Mouse (Mus musculus): Measurements from ENCODE around the gene Mapk1. TPM values are rescaled to one million over a fixed set of nuclear protein-coding genes. Genes with fewer than 3 reads are reported as not detected.

Gene Mapk1
- total RNA-seq, 2 experiments from 2014 or later, result 448 to 457 TPM

- no peak for DNase-seq (ENCODE audit: low spot score in 2 of 2)
Measured at GRCm38 (mm10) chr16:17078101-17078500, 94.9 kb downstream of the Mapk1 start.

GRCm38 (mm10) chr16:17082121-17082792 lies 99.1 kb downstream of the Mapk1 start:
- no peak for DNase-seq (ENCODE audit: low spot score in 2 of 2)

GRCm38 (mm10) chr16:17085636-17086035 lies 102.5 kb downstream of the Mapk1 start:
- DNase-seq (ENCODE audit: low spot score in 2 of 2), result no peak

DNA sequence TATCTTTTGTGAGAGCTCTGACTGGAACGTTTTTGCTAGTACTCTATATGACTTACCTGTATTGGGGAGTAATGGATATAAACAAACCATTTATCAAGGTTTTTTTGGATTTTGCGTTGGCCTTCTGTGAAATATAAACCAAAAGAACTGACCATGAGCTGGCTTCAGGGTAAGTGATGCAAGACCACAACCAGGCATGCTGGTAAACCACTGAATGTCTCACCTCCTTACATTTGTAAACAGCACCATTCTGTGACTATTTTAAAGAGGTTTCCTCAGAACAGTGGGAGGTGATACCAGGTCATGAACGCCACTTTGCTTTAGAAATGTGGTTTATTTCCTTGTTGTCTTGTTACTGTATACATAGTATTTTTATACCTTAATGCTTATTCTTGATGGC lies 103.1 kb downstream of the Mapk1 start:
- DNase-seq (ENCODE audit: low spot score in 2 of 2), result no peak

DNA sequence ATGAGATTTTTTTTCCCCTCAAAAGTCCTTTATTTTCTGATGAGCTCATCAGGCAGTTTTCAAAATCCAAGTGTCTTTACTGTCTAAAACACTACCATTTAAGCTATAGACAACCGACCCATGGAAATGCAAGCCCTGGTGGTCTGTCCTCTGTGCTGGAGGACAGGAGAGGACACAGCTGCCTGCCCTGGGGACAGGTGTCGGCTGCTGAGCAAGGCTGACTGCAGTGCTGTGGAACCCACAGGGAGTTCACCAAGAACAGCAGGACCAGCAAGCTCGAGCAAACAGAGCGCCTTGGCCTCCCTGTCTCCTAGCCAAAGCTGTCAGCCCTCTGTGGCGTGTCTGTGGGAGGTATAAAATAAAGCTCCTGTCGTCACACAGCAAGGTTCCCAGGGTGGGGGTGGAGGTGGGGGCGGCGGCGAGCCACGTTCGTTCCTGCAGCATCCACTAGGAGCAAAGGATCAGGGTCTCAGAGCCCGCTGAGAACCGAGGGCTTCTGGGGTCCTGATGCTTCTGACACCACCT lies 103.5 kb downstream of the Mapk1 start:
- DNase-seq (ENCODE audit: low spot score in 2 of 2), result peak in 1 of 2 experiments; percentile 58

GRCm38 (mm10) chr16:17088346-17088745 lies 105.2 kb downstream of the Mapk1 start:
- no peak for DNase-seq (ENCODE audit: low spot score in 2 of 2)

DNA sequence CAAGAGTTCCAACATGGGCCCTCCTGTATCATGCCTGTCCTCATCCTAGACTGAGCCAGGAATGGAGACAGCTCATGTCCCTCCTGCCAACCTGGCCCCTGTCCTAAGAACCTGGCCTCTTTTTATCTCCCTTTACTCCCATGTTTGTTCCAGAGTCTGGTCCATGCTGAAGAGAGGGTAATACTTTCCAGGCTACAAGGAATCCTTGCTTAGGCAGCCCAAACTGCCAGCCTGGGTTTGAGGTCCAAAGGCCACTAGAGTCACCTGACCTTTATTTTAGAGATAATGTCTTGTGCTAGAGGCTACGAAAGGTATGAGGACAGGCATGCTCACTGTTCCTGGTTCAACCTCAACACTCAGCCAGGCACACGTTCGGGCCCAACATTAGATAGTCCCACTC lies 113.8 kb downstream of the Mapk1 start:
- DNase-seq (ENCODE audit: low spot score in 2 of 2), result no peak

Other genes with a start within 250 kb of the Mapk1 start
- 1 to 10 TPM; 7.3 to 8.2 TPM for gene Spag6l, start 153.9 kb upstream of the Mapk1 start, total RNA-seq (2021)
- gene Igll1, start 119.4 kb upstream of the Mapk1 start, total RNA-seq (2021), result not detected
- gene Top3b, start 112.6 kb upstream of the Mapk1 start, total RNA-seq (2021), result 10 to 100 TPM; 60.3 to 60.4 TPM
- not detected for gene Vpreb1, start 112.5 kb upstream of the Mapk1 start, total RNA-seq (2021)
- 10 to 100 TPM; 49.2 to 56.0 TPM for gene Ppm1f, start 86.9 kb upstream of the Mapk1 start, total RNA-seq (2021)
- gene Ypel1, start 86.3 kb downstream of the Mapk1 start, total RNA-seq (2021), result 10 to 100 TPM; 30.8 to 40.4 TPM
- gene Ppil2, start 127.9 kb downstream of the Mapk1 start, total RNA-seq (2021), result 10 to 100 TPM; 83.6 to 84.8 TPM
- 1 to 10 TPM; 2.4 to 3.9 TPM for gene 2610318N02Rik, start 141.8 kb downstream of the Mapk1 start, total RNA-seq (2021)
- gene Sdf2l1, start 149.0 kb downstream of the Mapk1 start, total RNA-seq (2021), result 10 to 100 TPM; 28.1 to 30.8 TPM
- gene Ydjc, start 161.2 kb downstream of the Mapk1 start, total RNA-seq (2021), result 10 to 100 TPM; 23.7 to 26.4 TPM
- gene Ccdc116, start 163.8 kb downstream of the Mapk1 start, total RNA-seq (2021), result 1 to 10 TPM; 1.6 to 4.4 TPM
- gene Ube2l3, start 219.3 kb downstream of the Mapk1 start, total RNA-seq (2021), result 100 to 1,000 TPM; 133 to 147 TPM
- gene Rimbp3, start 225.2 kb downstream of the Mapk1 start, total RNA-seq (2021), result 1 to 10 TPM; 1.8 to 2.0 TPM